Mouse (Mus musculus) gastrocnemius, postnatal 36 days (tissue): ENCODE data around the gene Gm6880. TPM values are rescaled to one million over a fixed set of nuclear protein-coding genes. Genes with fewer than 3 reads are reported as not detected.
"Not testable (repeated sequence)": the region's sequence is repeated elsewhere in the genome, so short reads cannot be mapped to it uniquely, and the experiment has no call there.

ENCODE experiments used
- DNase-seq, 2 experiments: peaks; one replicate each; pipeline ENCODE4 v3.0.0; 2022
- intact Hi-C: fragments of 180-260 bp; cut with DNase I; formaldehyde crosslinking; loops from one replicate; pipeline ENCODE4 v1.15.1; 2025
- long read RNA-seq, 2 experiments: library from polyadenylated mRNA; stranded (forward); transcript quantifications; one replicate each; pipeline ENCODE4 v2.0.0; 2021
- total RNA-seq, 2 experiments: library from RNA; stranded (reverse); gene quantifications; 2 replicates each; pipeline ENCODE4 v1.2.3; 2021

Gm6880 gene
- total RNA-seq, result not detected
- long read RNA-seq, experiment 1, result 0 reads
- long read RNA-seq, experiment 2, result 0 reads

GRCm38 (mm10) chrX:74481349-74481885 lies at the start of gene Gm6880:
Gene Gm6880 (minus strand): TSS chrX:74481399.
- DNase-seq, intact Hi-C loops: not testable (repeated sequence)

- DNase-seq, intact Hi-C loops: not testable (repeated sequence)
Measured at GRCm38 (mm10) chrX:74517461-74517860, 36.3 kb upstream of the Gm6880 start.

GRCm38 (mm10) chrX:74497131-74497530 lies 15.9 kb upstream of the Gm6880 start:
- intact Hi-C loops, result no loop called here
- DNase-seq, result no peak

- intact Hi-C loops, result no loop called here
- no peak for DNase-seq
Measured at GRCm38 (mm10) chrX:74452773-74453172, 28.4 kb downstream of the Gm6880 start.

GRCm38 (mm10) chrX:74451157-74451912 lies 29.9 kb downstream of the Gm6880 start:
- intact Hi-C loops, result no loop called here
- DNase-seq, result no peak

Other genes starting within 250 kb of the Gm6880 start
- gene Flna, start 231.6 kb downstream of the Gm6880 start, total RNA-seq, result 10 to 100 TPM; 32.9 to 39.5 TPM
- 10 to 100 TPM; 18.1 to 20.5 TPM for gene Emd, start 226.7 kb downstream of the Gm6880 start, total RNA-seq
- gene Rpl10, start 210.6 kb downstream of the Gm6880 start, total RNA-seq, result 100 to 1,000 TPM; 133 to 141 TPM
- gene Taz, start 199.5 kb downstream of the Gm6880 start, total RNA-seq, result 10 to 100 TPM; 39.0 to 43.7 TPM
- 100 to 1,000 TPM; 102 to 107 TPM for gene Dnase1l1, start 199.1 kb downstream of the Gm6880 start, total RNA-seq
- 10 to 100 TPM; 83.9 to 88.0 TPM for gene Atp6ap1, start 184.3 kb downstream of the Gm6880 start, total RNA-seq
- gene Gdi1, start 176.4 kb downstream of the Gm6880 start, total RNA-seq, result 10 to 100 TPM; 28.6 to 33.1 TPM
- 10 to 100 TPM; 21.7 to 22.1 TPM for gene Fam50a, start 168.4 kb downstream of the Gm6880 start, total RNA-seq
- under 1 TPM; 0.46 to 0.64 TPM for gene Plxna3, start 152.3 kb downstream of the Gm6880 start, total RNA-seq
- 10 to 100 TPM; 33.8 to 36.3 TPM for gene Lage3, start 127.8 kb downstream of the Gm6880 start, total RNA-seq
- 10 to 100 TPM; 49.5 to 51.4 TPM for gene Ubl4a, start 108.2 kb downstream of the Gm6880 start, total RNA-seq
- 1 to 10 TPM; 2.1 to 2.3 TPM for gene Slc10a3, start 108.0 kb downstream of the Gm6880 start, total RNA-seq
- gene Fam3a, start 88.1 kb downstream of the Gm6880 start, total RNA-seq, result 10 to 100 TPM; 12.5 to 12.6 TPM
- gene Ikbkg, start 88.1 kb downstream of the Gm6880 start, total RNA-seq, result 10 to 100 TPM; 20.6 to 24.2 TPM
- gene G6pdx, start 52.2 kb downstream of the Gm6880 start, total RNA-seq, result 1 to 10 TPM; 2.9 to 3.3 TPM
- not detected for gene Olfr1326-ps1, start 93.5 kb upstream of the Gm6880 start, total RNA-seq
- not detected for gene Olfr1325, start 111.3 kb upstream of the Gm6880 start, total RNA-seq
- not detected for gene Gm5640, start 164.2 kb upstream of the Gm6880 start, total RNA-seq